Mouse (Mus musculus) gastrocnemius, postnatal 10 days (tissue): ENCODE measurements at regions not wholly inside any gene's neighbourhood (a gene's known extent, or its start where the extent isn't known, plus 50 kb on each side); places are given as distances from the start of the nearest gene placed in this dataset.

Source experiments
- DNase-seq: peaks from one replicate; pipeline ENCODE4 v3.0.0; 2021; ENCODE audit warnings: mixed read lengths

- DNase-seq, result no peak
These were observed 49.9 kb upstream of the Fzd10 start for GRCm38 (mm10) chr5:128550736-128551135.

- DNase-seq, result no peak
These were observed 50.8 kb upstream of the Fzd10 start for GRCm38 (mm10) chr5:128549811-128550210.

GRCm38 (mm10) chr5:128542049-128542448, 58.6 kb upstream of the Fzd10 start:
- DNase-seq, result no peak

DNA sequence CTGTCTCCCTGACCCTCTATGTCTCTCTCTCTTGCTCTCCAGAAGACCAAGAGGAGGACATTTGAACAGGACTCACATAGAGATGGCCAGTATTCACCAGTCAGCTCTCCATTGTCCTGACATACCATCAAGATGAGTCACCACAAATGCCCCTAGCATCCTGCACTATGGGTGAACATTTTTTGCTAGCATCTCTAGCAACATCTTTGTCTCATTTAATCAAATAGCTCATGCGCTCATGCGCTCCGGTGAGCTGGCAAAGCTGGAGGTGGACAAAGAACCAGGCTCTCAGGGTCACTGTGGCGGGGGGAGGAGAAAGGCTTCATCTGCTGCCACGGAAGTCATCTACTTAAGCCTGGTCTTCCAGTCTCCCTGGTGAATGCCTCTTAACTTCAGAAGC, 62.0 kb upstream of the Fzd10 start:
- DNase-seq, result no peak

GRCm38 (mm10) chr5:128537218-128537617, 63.4 kb upstream of the Fzd10 start:
- no peak for DNase-seq

DNA sequence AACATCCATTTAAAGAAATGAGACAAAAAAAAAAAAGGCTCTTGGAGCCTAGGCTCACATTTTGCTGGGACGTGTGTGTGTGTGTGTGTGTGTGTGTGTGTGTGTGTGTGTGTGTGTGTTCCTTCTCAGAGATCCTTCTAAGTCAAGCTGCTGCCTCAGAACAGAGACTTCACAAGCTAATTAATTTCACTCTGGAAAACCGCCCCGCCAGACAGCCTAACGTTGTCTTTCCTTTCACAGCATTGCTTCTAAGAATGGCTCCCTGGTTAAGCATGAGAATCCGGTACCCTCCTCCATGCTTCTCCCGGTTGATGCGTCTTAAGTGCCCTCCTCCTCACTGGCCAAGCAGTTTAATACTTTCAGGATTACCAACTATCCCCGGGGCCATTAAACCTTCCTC, 64.3 kb upstream of the Fzd10 start:
- DNase-seq, result no peak

DNA sequence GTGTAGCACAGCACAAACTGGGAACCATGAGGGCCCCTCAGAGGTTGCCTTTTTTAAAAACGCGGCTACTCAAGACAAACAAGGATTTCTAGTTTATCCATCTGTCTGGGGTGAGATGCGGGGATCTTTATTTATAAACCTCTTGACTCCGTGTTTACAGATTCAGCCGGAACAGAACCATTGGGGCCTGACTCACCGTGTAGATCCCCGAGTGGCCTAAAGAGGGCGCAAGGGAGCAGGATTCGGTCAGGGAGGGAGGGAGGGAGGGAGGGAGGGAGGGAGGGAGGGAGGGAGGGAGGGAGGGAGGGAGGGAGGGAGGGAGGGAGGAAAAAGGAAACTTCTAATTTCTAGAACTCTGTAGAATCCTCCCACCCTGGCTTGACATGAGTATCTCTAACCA, 73.4 kb upstream of the Fzd10 start:
- DNase-seq, result peak; percentile 41

DNA sequence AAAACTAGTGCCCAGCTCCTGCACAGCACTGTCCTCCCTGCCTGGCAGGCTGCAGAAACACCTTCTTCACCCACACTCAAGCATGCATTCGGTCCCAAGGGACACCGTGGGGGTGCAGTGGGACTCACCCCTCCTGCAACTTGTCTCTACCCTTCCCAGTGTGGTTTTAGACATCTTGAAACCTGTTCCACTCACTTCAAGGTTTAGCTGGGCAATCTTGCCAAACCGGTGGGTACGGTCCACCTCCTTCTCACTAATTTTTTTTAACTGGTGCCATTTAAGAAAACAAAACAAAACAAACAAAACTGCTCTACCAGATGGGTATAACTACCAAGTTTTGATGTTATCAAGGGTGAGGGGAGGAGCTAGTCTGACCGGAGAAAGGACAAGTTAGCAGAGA, 74.2 kb upstream of the Fzd10 start:
- no peak for DNase-seq

- DNase-seq, result no peak
These were observed 76.0 kb upstream of the Fzd10 start for GRCm38 (mm10) chr5:128524377-128525280.

GRCm38 (mm10) chr5:128522667-128523066, 78.0 kb upstream of the Fzd10 start:
- peak; percentile 37 for DNase-seq

DNA sequence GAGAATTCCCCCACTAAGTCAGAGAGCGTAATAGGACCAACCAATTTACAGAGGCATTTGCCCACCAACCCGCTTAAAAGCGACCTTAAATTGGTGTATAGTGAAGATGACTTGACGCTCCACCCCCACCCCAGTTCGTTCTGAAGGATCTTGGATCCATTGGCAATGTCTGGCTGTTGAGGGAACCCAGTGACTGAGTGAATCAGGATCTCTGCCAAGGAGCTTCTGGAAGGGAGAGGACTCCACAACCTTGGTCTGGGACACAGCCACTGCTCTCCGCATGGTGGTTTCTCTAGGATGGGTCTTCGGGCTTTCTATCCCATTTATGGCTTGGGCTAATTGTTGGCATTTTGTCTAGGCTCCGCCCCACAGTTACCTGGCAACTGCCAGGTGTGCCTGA, 83.3 kb upstream of the Fzd10 start:
- DNase-seq, result no peak

- DNase-seq, result no peak
These were observed 82.5 kb upstream of the Tmem132d start for GRCm38 (mm10) chr5:128515343-128515742.

DNA sequence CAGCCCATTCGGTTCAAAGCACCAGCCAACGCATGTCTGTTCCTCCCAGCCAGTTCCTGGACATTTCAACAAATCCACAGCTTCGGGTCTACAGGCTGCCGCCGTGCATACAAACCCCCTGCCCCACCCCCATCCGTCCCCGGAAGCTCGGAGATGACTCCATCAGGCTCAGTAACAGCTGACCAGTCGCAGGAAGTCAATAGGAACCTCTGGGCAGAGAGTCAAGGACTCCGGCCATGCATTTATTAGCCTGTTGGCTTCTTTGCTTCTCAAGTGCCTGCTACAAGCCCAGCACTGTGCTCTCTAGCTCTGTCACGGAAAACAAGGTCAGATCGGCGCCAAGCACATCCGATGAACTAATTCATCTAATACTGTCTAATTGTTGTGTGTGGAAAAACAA, 80.4 kb upstream of the Tmem132d start:
- DNase-seq, result no peak

DNA sequence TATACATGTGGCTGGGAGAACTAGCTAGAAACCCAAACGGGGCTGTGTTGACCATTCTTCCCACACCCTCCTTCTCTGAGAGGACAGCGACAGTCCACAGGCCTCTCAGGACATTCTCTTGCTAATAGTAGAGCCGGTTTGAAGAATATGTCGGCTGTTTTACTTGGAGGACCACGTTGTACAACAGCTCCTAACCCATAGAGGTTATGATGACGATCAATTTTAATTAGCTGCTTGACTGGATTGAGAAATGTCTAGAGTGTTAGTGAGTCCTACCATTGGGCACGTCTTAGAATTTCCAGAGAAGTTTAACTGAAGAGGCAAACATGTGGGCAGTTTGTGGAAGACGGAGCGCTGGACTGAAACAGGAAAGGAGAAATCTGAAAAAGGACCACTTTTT, 79.7 kb upstream of the Tmem132d start:
- no peak for DNase-seq

DNA sequence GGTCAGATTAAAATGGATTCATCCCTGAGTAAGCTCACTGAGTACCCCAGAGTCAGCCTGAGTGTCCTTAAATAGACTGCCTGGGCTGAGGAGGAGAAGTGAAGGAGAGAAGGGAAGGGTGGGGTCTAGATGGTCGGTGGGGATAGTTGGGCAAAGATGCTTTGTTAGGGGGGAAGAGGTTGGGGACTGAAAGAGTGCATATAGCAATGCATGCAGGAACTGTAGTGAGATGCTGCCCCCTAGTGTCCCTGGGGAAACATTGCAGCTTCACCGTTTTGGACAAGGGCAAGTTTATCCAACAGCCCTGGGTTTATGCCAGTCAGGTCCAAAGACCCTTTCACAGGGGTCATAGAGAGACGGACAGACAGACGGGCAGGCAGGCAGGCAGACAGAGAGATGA, 71.6 kb upstream of the Tmem132d start:
- DNase-seq, result peak; percentile 28

- no peak for DNase-seq
These were observed 66.6 kb upstream of the Tmem132d start for GRCm38 (mm10) chr5:128499488-128499887.

DNA sequence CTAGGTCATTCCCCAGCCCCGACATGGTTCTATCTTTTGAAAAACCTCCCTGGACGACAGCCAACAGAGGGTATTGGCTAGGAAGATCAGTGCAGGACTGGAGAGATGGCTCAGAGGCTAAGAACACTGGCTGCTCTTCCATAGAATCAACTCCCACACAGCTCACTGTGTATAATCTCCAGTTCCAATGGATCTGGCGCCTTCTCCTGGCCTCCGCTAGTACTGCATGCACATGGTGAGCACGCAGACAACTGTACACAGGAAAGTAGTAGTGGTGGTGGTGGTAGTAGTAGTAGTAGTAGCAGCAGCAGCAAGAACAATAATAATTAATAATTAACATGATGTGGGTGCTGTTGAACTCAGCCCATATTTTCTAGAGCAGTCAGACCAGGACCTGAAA, 66.2 kb upstream of the Tmem132d start:
- peak; percentile 32 for DNase-seq

GRCm38 (mm10) chr5:128492541-128492940, 59.7 kb upstream of the Tmem132d start:
- no peak for DNase-seq

DNA sequence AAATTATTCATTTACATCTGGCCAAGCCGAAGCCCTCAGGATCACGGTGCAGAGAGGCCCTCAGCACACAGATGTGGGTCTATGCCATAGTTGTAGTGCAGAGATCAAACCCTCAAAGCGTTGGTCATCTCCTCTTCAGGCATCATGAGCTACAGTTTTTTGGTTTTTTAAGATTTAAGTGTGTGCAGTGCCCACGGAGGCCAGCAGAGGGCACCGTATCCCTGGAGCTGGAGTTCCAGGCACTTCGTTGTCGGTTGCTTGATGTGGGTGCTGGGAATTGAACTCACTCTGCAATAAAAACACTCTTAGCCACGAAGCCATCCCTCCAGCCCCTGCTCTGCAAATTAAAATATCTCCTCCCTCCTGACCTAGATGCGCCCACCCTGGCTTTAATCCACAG, 58.3 kb upstream of the Tmem132d start:
- DNase-seq, result no peak

- DNase-seq, result no peak
These were observed 56.1 kb upstream of the Tmem132d start for GRCm38 (mm10) chr5:128488872-128489580.

GRCm38 (mm10) chr5:128487371-128487770, 54.5 kb upstream of the Tmem132d start:
- DNase-seq, result no peak

DNA sequence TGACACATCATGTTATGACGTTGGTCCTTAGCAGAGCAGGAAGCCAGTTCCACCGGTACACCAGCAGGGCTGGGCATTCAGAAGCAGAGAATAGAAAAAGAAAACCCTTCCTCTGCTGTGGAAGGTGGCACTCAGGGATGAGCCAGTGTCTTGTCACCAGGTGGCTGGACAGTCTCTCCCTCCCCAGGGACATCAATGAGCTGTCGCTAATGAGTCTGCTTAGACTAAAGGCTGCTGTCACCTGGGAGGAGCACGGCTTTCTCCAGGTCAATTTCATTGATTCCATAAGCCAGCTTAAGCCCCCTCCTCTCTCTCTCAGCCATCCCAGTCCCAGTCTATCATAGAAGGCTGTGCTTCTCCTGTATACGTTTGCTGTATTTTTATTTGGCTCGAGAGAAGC, 51.2 kb upstream of the Tmem132d start:
- DNase-seq, result no peak

GRCm38 (mm10) chr5:128483441-128483810, 50.5 kb upstream of the Tmem132d start:
- DNase-seq, result no peak
